Mouse (Mus musculus) layer of hippocampus, postnatal 36 days (tissue): ENCODE measurements around the gene Ggt1. TPM values are rescaled to one million over a fixed set of nuclear protein-coding genes. Genes with fewer than 3 reads are reported as not detected.
"Not testable (repeated sequence)": the region's sequence is repeated elsewhere in the genome, so short reads cannot be mapped to it uniquely, and the experiment has no call there.

Source experiments
- DNase-seq, 2 experiments: peaks; one replicate each; pipeline ENCODE4 v3.0.0; 2022
- total RNA-seq, 2 experiments: library from RNA; stranded (reverse); gene quantifications; 2 replicates each; pipeline ENCODE4 v1.2.3; 2021

Gene Ggt1
- total RNA-seq = 1 to 10 TPM; 2.7 to 3.6 TPM

GRCm38 (mm10) chr10:75561071-75561654 is at the start of gene Ggt1:
Gene Ggt1 (plus strand): TSS chr10:75561604.
- DNase-seq = no peak

GRCm38 (mm10) chr10:75511897-75512296 is 49.5 kb upstream of the Ggt1 start:
- no peak for DNase-seq

DNA sequence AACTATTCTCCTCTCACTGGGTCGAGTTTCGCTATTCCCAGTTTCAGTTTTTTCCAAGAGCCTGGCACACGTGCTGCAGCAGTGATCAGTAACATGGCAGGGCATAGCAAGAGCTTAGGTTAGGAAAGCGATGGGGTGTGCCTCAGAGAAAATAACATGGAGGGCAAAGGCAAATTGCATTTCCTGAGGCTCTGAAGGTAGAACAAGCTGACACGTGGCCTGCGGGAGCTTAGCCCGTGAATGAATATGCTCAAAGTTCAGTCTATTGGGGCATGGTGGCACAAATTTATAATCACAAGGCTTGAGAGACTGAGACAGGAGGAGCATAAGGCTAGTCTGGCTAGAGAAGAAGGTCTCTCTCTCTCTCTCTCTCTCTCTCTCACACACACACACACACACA is 48.6 kb upstream of the Ggt1 start:
- no peak for DNase-seq

DNA sequence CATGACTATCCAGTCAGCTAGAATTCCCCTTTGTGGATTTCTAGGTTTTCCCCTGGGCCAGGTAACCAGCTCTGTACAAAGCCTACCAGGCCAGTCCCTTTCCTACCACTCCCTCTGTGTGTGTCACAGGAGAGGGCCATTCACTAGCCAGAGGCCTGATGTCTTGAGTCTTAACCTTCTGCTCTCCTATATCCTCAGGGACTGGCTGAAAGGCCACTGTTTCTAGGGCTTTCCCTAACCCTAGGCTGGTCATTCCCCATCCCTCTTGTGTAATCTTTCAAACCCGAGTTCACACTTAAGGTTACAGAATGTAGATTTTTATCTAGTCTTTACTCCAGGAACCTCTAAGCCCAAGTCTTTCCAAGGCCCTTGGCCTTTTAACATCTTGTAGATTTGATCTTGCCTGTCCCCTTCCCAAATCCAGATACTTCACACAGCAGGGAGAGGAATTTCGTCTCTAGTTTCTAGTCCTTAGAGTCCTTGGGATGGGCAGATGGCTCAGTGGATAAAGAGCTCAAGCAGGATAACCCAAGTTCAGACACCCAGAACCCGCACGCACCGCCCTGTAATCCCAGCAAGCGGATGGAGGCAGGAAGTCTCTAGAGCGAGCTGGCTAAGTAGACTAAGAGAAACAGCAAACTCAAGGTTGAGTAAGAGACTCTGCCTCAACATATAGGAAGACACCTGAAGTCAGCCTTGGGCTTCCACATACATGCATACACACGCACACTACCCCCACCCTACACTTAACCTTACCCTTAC is 47.9 kb upstream of the Ggt1 start:
- no peak for DNase-seq

DNA sequence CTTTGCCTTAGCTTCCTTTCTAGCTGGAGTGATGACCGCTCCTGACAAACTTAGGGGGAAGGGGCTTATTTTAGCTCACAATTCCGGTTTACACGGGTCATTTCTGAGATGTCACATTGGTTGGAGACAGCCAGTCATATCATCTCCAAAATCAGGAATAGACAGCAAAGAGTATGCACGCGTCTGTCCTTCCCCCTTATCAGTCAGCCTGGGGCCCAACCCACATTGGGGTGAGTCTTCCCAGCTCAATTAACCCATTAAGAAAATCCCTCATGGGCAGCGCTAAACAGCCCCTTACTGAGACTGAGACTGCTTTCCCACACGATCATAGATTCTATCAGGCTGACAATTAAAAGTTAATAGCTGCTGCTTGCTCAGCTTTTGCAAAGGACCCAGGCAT is 47.0 kb upstream of the Ggt1 start:
- no peak for DNase-seq

- no peak for DNase-seq
Observed at GRCm38 (mm10) chr10:75515216-75516037, 46.0 kb upstream of the Ggt1 start.

GRCm38 (mm10) chr10:75516038-75516723 is 45.2 kb upstream of the Ggt1 start:
- DNase-seq = no peak

- DNase-seq = no peak
Observed at GRCm38 (mm10) chr10:75516724-75517072, 44.7 kb upstream of the Ggt1 start.

DNA sequence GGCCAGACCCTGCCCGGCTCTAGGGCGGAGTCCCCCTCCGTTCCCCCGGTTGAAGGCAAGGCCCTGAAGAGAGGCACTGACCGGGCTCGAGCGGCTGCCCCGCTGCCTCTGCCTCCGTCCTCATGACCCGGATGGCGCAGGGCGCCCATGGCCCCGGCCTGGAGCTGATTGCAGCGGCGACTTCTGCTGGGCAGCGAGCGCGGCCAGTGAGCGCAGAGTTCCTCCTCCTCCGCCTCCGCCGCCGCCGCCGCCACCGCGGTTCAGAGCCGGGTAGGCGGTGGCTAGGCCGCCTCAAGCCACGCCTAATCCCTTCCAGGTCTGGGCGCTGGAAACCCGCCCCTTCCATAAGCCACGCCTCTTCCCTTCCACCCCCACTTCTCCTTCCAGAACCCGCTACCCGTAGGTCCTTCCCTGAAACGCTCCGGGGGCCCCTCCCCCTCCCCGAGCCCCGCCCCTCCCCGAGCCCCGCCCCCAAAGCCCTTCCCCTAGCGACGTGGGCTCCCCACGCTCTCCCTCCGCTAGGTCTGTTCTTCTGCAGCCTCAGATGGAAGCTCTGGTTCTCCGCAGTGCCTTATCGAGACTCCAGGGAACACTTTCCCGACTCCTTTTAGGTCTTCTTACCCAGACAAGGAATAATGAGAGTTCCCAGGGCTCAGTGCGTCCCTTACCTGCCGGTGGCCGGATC is 44.2 kb upstream of the Ggt1 start, which contains the start of gene Snrpd3:
Snrpd3 (plus strand) TSS at position 479 of the 685 bp plus-strand sequence.
- DNase-seq = peak; percentile 90 to 91

GRCm38 (mm10) chr10:75517758-75518143 is 43.7 kb upstream of the Ggt1 start, which contains the start of gene Gucd1:
Gene Gucd1 (minus strand): TSS chr10:75517972.
- peak; percentile 98 for DNase-seq

GRCm38 (mm10) chr10:75520581-75520980 is 40.8 kb upstream of the Ggt1 start:
- no peak for DNase-seq

GRCm38 (mm10) chr10:75521643-75522042 is 39.8 kb upstream of the Ggt1 start:
- DNase-seq = no peak

DNA sequence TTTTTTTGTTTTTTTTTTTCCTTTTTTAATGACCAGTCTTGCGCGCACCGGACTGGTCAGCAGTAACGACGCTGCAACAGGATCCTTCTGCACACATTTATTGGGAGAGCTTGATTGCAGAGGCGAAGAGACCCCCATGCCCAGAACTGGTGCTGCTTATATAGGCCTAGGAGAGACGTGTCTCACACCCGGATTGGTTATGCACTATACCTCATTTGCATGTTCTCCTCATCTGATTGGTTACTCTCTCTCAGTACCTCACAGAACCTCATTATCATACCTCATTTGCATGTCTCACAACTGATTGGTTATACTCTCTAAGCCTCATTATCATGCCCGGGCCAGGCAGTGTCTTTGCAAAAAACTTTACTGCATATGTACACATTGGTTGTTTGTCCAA is 36.0 kb upstream of the Ggt1 start:
- DNase-seq = not testable (repeated sequence)

- DNase-seq = no peak
Observed at GRCm38 (mm10) chr10:75530322-75530721, 31.1 kb upstream of the Ggt1 start.

DNA sequence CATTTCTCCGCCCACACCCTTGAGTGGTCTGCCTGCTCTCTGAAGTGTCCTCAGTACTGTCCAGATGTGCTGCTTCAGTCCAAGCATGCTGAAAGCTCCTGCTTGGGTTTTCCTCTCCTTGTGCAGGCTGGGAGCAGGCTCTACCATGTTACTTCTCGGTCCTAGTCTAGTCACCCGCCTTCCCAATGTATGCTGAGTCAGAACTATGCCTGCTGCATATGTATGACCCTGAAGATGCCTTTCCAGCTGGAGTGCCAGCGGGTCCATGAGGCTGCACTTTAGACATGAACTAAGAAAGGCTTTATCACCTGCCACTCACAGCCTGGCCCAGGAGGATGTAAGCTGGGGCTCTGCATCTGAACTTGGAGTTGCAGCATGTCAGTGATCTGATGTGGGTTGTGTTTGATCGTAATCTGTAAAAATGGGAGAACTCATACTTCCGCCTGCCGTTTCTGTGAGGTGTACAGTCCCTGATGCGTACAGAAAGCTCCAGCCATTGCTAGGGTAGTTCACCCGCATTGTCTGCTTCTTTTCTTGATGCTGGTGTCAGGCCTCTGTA is 29.8 kb upstream of the Ggt1 start:
- DNase-seq = no peak

DNA sequence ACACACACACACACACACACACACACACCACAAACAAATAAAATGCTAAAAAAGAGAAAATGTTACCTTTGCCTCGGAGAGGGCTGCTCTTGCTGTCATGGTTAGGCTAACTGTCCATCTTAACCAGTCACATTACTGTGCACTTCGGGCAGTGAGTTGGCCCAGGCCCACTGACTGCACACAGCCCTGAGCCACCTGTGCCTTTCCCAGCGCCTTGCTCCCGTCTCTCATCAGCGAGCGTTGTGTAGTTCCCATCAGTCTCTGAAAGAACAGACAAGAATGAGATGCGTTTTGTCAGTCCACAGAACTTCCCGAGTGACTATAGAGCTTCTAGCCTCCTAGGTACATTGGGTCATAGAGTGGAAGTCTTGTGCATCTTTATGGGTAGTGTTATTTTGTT is 27.2 kb upstream of the Ggt1 start:
- DNase-seq = no peak

GRCm38 (mm10) chr10:75534934-75535333 is 26.5 kb upstream of the Ggt1 start:
- DNase-seq = no peak

DNA sequence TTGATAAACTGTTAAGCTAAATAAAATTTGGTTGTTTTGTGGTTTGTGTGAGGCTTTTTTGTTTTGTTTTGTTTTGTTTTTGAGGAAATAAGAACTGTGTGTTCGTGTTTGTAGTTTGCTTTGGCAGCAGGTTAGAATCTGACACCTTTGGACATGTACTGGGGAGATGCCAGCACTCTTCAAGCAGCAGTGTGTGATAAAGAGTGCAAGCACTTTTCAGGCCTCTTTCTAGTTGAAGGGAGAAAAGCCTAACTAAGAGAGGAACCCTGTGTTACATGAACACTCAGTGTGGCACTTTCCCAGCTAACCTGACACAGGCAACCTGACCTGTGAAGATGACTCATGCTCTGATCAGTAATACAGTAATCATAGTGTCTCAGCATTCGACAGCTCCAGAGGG is 26.0 kb upstream of the Ggt1 start:
- no peak for DNase-seq

- DNase-seq = no peak
Observed at GRCm38 (mm10) chr10:75536123-75536522, 25.3 kb upstream of the Ggt1 start.

DNA sequence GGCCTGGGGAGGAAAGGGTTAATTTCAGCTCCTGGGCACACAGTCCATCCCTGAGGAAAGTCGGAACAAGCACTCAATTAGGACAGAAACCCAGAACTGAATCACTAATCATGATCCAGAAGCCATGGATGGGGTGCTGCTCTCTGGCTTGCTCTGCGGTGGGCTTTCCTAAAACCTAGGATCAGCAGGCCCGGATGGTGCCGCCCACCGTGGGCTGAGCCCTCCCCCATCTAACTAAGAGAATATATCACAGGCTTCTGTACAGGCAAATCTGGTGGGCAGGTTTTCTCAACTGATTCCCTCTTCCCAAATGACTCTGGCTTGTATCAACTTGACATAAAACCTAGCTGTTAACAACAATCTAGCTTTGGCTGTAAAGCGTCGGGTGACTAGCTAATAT is 13.5 kb upstream of the Ggt1 start:
- no peak for DNase-seq

DNA sequence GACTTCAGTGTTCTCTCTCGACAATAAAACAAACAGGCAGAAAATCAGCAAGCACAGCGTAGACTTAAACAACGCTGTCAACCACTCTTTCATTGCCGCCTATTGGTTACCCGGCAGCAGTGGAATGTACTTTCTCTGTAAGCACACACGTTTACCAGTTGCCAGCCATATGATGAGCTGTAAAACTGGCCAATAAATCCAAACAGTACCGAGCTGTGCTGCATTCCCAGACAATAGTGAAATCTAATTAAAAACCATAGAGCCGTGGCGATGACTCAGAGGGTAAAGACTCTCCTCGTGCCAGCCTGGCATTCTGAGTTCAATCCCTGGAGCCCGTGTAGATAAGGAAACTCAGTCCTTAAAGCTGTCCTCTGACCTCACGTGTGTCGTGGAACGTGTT is 12.9 kb upstream of the Ggt1 start:
- DNase-seq = peak in 1 of 2 experiments; percentile 9

DNA sequence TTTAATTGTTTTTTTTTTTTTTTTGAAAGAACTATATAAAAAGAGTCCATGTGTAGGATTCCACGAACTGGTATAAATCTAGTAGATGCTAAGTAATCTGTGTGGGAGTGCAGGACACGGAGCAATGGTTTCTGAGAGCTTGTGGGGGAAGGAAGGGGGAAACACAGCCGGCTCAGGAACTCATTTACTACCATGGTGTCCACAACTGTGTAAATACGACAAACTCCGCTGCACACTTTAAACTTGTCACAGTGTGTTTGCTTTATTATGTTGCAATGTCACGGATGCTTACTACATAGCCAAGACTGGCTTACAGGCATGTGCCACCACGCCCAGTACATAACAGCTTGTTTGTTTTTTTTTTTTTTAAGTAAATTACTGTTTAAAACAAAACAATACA is 11.5 kb upstream of the Ggt1 start:
- no peak for DNase-seq
